Mouse (Mus musculus) erythroblast, embryonic 14.5 days (primary cell): ENCODE measurements around the gene Notch1.

ENCODE experiments used
- GATA1 ChIP-seq: IDR thresholded peaks from 2 replicates; pipeline ENCODE4 v1.6.1; 2012; ENCODE audit warnings: low read length, inconsistent platforms, mixed read lengths
- TAL1 ChIP-seq: IDR thresholded peaks from 3 replicates; pipeline ENCODE4 v1.6.1; 2012; ENCODE audit warnings: low read length, inconsistent platforms, mixed read lengths

DNA sequence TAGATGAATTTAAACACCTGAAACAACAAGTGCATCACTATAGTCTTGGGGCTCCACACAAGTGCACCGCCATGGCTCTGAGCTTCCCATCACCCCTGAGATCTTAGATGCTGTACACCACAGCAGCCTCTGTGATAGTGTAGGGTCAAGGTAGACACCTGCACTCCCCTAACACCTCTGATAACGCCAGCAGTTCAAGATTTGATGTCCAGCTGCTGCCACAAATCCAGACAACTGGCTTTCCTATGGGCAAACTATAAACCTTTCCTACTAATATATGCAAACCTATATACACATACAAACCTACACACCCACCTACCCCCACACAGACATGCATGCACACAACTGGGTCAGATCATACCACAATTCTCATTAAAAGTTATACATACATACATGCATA, 91.9 kb downstream of the Notch1 start:
- TF ChIP-seq GATA1 (no peak), TAL1 (no peak)
